Mouse (Mus musculus) CH12.LX (cell line): ENCODE measurements around the gene Pigf. TPM values are rescaled to one million over a fixed set of nuclear protein-coding genes. Genes with fewer than 3 reads are reported as not detected.

Experiments
- DNase-seq: peaks from one replicate; pipeline ENCODE4 v3.0.0-alpha.2; 2013; ENCODE audit errors: extremely low read depth
- H3K27ac ChIP-seq: 2 replicates; pipeline ENCODE4 v1.5.1; 2012; ENCODE audit warnings: low read depth, mild to moderate bottlenecking, control low read depth, moderate library complexity; ENCODE audit not compliant: insufficient read depth
- H3K27me3 ChIP-seq: replicated peaks from 2 replicates; pipeline ENCODE3; 2012; ENCODE audit warnings: inconsistent platforms
- H3K36me3 ChIP-seq, 2 experiments: replicated peaks in 1 of 2; 2 replicates each; pipeline versions ENCODE3 to v1.6.1; 2012; ENCODE audit warnings: inconsistent platforms in 1 of 2, low read length in 1 of 2, mild to moderate bottlenecking in 1 of 2, mixed read lengths in 1 of 2, moderate library complexity in 1 of 2; ENCODE audit not compliant: control insufficient read depth in 1 of 2, insufficient read depth in 1 of 2
- H3K4me1 ChIP-seq, 2 experiments: 2 replicates each; pipeline ENCODE4 v1.6.1; 2012; ENCODE audit warnings: inconsistent platforms in 1 of 2, moderate library complexity in 1 of 2; ENCODE audit not compliant: insufficient read depth in 2 of 2, control insufficient read depth in 1 of 2
- H3K4me2 ChIP-seq: 2 replicates; pipeline ENCODE4 v1.6.1; 2012; ENCODE audit warnings: low read depth, mild to moderate bottlenecking, control low read depth; ENCODE audit not compliant: poor library complexity, insufficient read depth, severe bottlenecking
- H3K4me3 ChIP-seq, 3 experiments: fragments of 150-350 bp in 1 of 3; sonication (generic) in 1 of 3; replicated peaks in 1 of 3; 2 replicates each; pipeline versions ENCODE3 to v1.5.1; 2011 to 2012; ENCODE audit warnings: low read depth in 2 of 3, low read length in 2 of 3, mild to moderate bottlenecking in 2 of 3, moderate library complexity in 2 of 3, control low read depth in 1 of 3, improper control_type of control experiment in 1 of 3, inconsistent platforms in 1 of 3, mixed read lengths in 1 of 3; ENCODE audit not compliant: poor library complexity in 1 of 3
- H3K79me2 ChIP-seq: replicated peaks from 2 replicates; pipeline ENCODE4 v1.6.1; 2012; ENCODE audit warnings: mild to moderate bottlenecking, moderate library complexity; ENCODE audit not compliant: control insufficient read depth, poor library complexity, insufficient read depth, severe bottlenecking; ENCODE audit errors: extremely low read depth
- H3K9ac ChIP-seq: 2 replicates; pipeline ENCODE4 v1.6.1; 2012; ENCODE audit warnings: low read depth, mild to moderate bottlenecking, control low read depth, moderate library complexity; ENCODE audit not compliant: insufficient read depth
- H3K9me3 ChIP-seq: replicated peaks from 2 replicates; pipeline ENCODE3; 2012; ENCODE audit warnings: low read length, inconsistent platforms, mixed read lengths
- BHLHE40 ChIP-seq: IDR thresholded peaks from 2 replicates; pipeline ENCODE4 v1.6.1; 2011; ENCODE audit warnings: mild to moderate bottlenecking, low read depth, low read length, improper control_type of control experiment
- CHD1 ChIP-seq: IDR thresholded peaks from 2 replicates; pipeline ENCODE4 v1.6.1; 2012; ENCODE audit warnings: low read depth, low read length, improper control_type of control experiment, inconsistent platforms
- CHD2 ChIP-seq: IDR thresholded peaks from 2 replicates; pipeline ENCODE4 v1.6.1; 2011; ENCODE audit warnings: low read length, improper control_type of control experiment
- CTCF ChIP-seq, 2 experiments: IDR thresholded peaks in 1 of 2; conservative IDR thresholded peaks in 1 of 2; 2 replicates each; pipeline ENCODE4 v1.5.1; 2011 to 2012; ENCODE audit warnings: low read depth in 2 of 2, low read length in 2 of 2, improper control_type of control experiment in 1 of 2, inconsistent platforms in 1 of 2, mild to moderate bottlenecking in 1 of 2, moderate library complexity in 1 of 2
- E2F4 ChIP-seq: IDR thresholded peaks from 2 replicates; pipeline ENCODE4 v1.6.1; 2011; ENCODE audit warnings: low read depth, low read length, improper control_type of control experiment; ENCODE audit not compliant: insufficient replicate concordance
- ELF1 ChIP-seq: IDR thresholded peaks from 2 replicates; pipeline ENCODE4 v1.6.1; 2014; ENCODE audit warnings: low read depth, mild to moderate bottlenecking, inconsistent platforms, low read length, improper control_type of control experiment
- EP300 ChIP-seq: IDR thresholded peaks from 2 replicates; pipeline ENCODE4 v1.6.1; 2011; ENCODE audit warnings: low read length, improper control_type of control experiment
- ETS1 ChIP-seq: conservative IDR thresholded peaks from 2 replicates; pipeline ENCODE4 v1.6.1; 2012; ENCODE audit warnings: low read depth, mild to moderate bottlenecking, inconsistent platforms, low read length, improper control_type of control experiment, moderate library complexity
- GABPA ChIP-seq: IDR thresholded peaks from 2 replicates; pipeline ENCODE4 v1.6.1; 2012; ENCODE audit warnings: low read depth, low read length, improper control_type of control experiment, inconsistent platforms; ENCODE audit not compliant: insufficient replicate concordance
- HCFC1 ChIP-seq: IDR thresholded peaks from 2 replicates; pipeline ENCODE4 v1.6.1; 2012; ENCODE audit warnings: low read depth, mild to moderate bottlenecking, inconsistent platforms, low read length, improper control_type of control experiment
- IRF4 ChIP-seq: IDR thresholded peaks from 2 replicates; pipeline ENCODE4 v1.6.1; 2014; ENCODE audit warnings: low read depth, mild to moderate bottlenecking, inconsistent platforms, low read length, improper control_type of control experiment
- JUN ChIP-seq: IDR thresholded peaks from 2 replicates; pipeline ENCODE4 v1.6.1; 2011; ENCODE audit warnings: low read depth, mild to moderate bottlenecking, low read length, improper control_type of control experiment, moderate library complexity; ENCODE audit not compliant: insufficient read depth
- JUND ChIP-seq: conservative IDR thresholded peaks from 2 replicates; pipeline ENCODE4 v1.6.1; 2011; ENCODE audit warnings: low read depth, low read length, improper control_type of control experiment
- MAZ ChIP-seq: IDR thresholded peaks from 2 replicates; pipeline ENCODE4 v1.6.1; 2012; ENCODE audit warnings: low read depth, mild to moderate bottlenecking, inconsistent platforms, low read length, improper control_type of control experiment, moderate library complexity
- MEF2A ChIP-seq: IDR thresholded peaks from 2 replicates; pipeline ENCODE4 v1.6.1; 2014; ENCODE audit warnings: low read depth, mild to moderate bottlenecking, inconsistent platforms, low read length, improper control_type of control experiment, borderline replicate concordance
- MXI1 ChIP-seq: IDR thresholded peaks from 2 replicates; pipeline ENCODE4 v1.6.1; 2011; ENCODE audit warnings: mild to moderate bottlenecking, low read depth, low read length, improper control_type of control experiment
- PAX5 ChIP-seq: IDR thresholded peaks from 2 replicates; pipeline ENCODE4 v1.6.1; 2012; ENCODE audit warnings: low read length, inconsistent platforms, mixed read lengths
- POLR2AphosphoS2 ChIP-seq: IDR thresholded peaks from 2 replicates; pipeline ENCODE4 v1.6.1; 2011; ENCODE audit warnings: low read depth, low read length, improper control_type of control experiment
- TCF12 ChIP-seq: IDR thresholded peaks from 2 replicates; pipeline ENCODE4 v1.6.1; 2014; ENCODE audit warnings: low read depth, mild to moderate bottlenecking, inconsistent platforms, low read length, improper control_type of control experiment
- UBTF ChIP-seq: IDR thresholded peaks from 2 replicates; pipeline ENCODE4 v1.6.1; 2012; ENCODE audit warnings: low read depth, mild to moderate bottlenecking, inconsistent platforms, low read length, improper control_type of control experiment, moderate library complexity
- USF1 ChIP-seq: IDR thresholded peaks from 2 replicates; pipeline ENCODE4 v1.6.1; 2014; ENCODE audit warnings: low read depth, mild to moderate bottlenecking, inconsistent platforms, low read length, improper control_type of control experiment
- ZKSCAN1 ChIP-seq: IDR thresholded peaks from 2 replicates; pipeline ENCODE4 v1.6.1; 2012; ENCODE audit warnings: low read depth, inconsistent platforms, low read length, improper control_type of control experiment, borderline replicate concordance
- ZMIZ1 ChIP-seq: IDR thresholded peaks from 2 replicates; pipeline ENCODE4 v1.6.1; 2012; ENCODE audit warnings: low read depth, mild to moderate bottlenecking, inconsistent platforms, low read length, improper control_type of control experiment
- ZNF384 ChIP-seq: IDR thresholded peaks from 2 replicates; pipeline ENCODE4 v1.6.1; 2012; ENCODE audit warnings: low read depth, low read length, improper control_type of control experiment, inconsistent platforms
- dilution Hi-C: fragments of 300-500 bp; cut with MboI; formaldehyde crosslinking; loops from 2 replicates; pipeline ENCODE4 v1.14.3; 2020; ENCODE audit warnings: low sequenced_read_pairs; ENCODE audit not compliant: extremely low pct_unique_long_range_greater_than_20kb, extremely low pct_ligation_motif_present
- in situ Hi-C: fragments of 300-500 bp; cut with MboI; formaldehyde crosslinking; loops from 3 replicates; pipeline ENCODE4 v1.14.3; 2019; ENCODE audit warnings: low sequenced_read_pairs, low pct_ligation_motif_present, low pct_unique_long_range_greater_than_20kb, mixed read lengths
- polyA plus RNA-seq: library from polyadenylated mRNA; unstranded; fragments of >175 nt; gene quantifications from 2 replicates; pipeline ENCODE4 v1.2.1, GENCODE M21; 2012; ENCODE audit warnings: low read depth; ENCODE audit not compliant: insufficient read length
- total RNA-seq, 2 experiments: library from RNA; depleted of rRNA; stranded (reverse); fragments of 300-350 nt in 1 of 2; fragments of >200 nt in 1 of 2; gene quantifications; 2 replicates each; pipeline ENCODE4 v1.2.3; 2012 to 2014

Gene Pigf
- total and polyA plus RNA-seq, 3 experiments, result 33.6 to 70.8 (median 37.6) TPM

DNA sequence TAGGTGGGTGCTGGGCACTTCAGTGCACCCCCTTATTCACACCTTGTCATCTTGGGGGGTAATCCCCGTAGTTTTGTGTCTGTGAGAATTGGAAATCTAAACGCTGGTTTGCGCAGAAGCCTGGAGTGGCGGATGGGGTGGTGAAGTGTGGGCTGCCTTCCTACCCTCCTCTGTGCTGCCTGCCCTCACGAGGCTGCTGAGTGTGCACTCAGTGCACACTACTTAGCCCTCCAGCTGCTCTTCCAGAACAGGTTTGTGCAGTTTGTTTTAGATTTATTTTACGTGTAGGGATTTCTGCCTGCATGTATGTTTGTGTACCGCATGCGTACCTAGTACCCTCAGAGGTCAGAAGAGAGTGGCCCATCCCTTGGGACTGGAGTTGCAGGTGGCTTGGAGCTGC, 33.9 kb downstream of the Pigf start:
- Histone ChIP-seq H3K4me1 (peaks cover 7 to 32% of the 10 kb centered on the region in 2 experiments), H3K27ac (no peak overlapping the region), H3K4me3 (no peak overlapping the region), H3K4me2 (no peak overlapping the region), H3K79me2 (peaks cover 3% of the 10 kb centered on the region), H3K36me3 (peaks cover 15 to 74% of the 10 kb centered on the region in 2 experiments), H3K9ac (no peak overlapping the region), H3K27me3 (no peaks in the 10 kb centered on the region), H3K9me3 (no peaks in the 10 kb centered on the region)
- dilution Hi-C loops, result no loop called here
- in situ Hi-C loops, result no loop called here
- no peak for DNase-seq
- TF ChIP-seq BHLHE40 (no peak), IRF4 (no peak), ZKSCAN1 (no peak), ELF1 (no peak), JUND (no peak), HCFC1 (no peak), E2F4 (no peak), TCF12 (no peak), MEF2A (no peak), MAZ (no peak)

DNA sequence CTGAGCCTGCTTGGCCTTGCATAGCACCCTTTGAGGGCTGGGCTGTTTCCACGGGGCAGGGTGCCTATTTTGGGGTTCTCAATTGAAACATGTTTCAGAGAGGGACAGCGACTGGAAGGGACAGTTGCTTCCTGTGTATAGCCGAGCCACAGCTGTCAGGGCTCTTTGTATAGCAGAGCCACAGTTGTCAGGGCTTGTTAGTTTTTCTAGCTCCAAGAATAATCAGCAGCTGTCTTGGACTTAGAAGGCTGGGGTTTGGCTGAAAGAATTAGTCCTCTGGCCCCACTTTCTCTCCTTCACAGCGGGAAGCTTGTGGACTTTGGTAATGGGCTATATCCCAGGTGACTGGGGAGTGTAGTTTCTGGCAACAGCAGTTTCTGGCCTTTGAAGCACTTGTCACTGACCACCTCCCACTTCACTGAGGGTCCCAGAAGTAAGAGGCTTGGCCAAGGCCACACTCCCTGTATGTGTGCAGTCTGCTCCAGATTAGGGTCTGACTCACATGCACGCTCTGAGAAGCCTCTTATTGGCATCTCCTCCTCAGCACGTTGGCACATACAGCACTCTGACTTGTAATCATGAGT, 36.5 kb downstream of the Pigf start:
- Histone ChIP-seq H3K9me3 (no peaks in the 10 kb centered on the region), H3K9ac (no peak overlapping the region), H3K27me3 (no peaks in the 10 kb centered on the region), H3K4me1 (peaks cover 7 to 32% of the 10 kb centered on the region in 2 experiments), H3K79me2 (peaks cover 3% of the 10 kb centered on the region), H3K36me3 (peaks cover 9 to 79% of the 10 kb centered on the region in 2 experiments), H3K4me3 (no peak overlapping the region), H3K4me2 (peak overlapping the region; percentile 26; the same call in 1 of the 2 replicates), H3K27ac (no peak overlapping the region)
- in situ Hi-C loops (no loop called here), dilution Hi-C loops (no loop called here)
- no peak for TF ChIP-seq GABPA
- no peak for TF ChIP-seq JUN
- no peak for TF ChIP-seq POLR2AphosphoS2
- TF ChIP-seq EP300, result no peak
- no peak for TF ChIP-seq ZNF384
- TF ChIP-seq PAX5, result no peak
- TF ChIP-seq UBTF, result no peak
- no peak for TF ChIP-seq CTCF (conservative IDR thresholded peaks at IDR 0.05 in 1 of 2, IDR thresholded peaks at IDR 0.05 in 1 of 2; ENCODE audit: low read depth in 2 of 2, low read length in 2 of 2)
- no peak for TF ChIP-seq ETS1
- TF ChIP-seq IRF4, result no peak
- TF ChIP-seq CHD1, result no peak
- no peak for TF ChIP-seq ZMIZ1
- no peak for TF ChIP-seq BHLHE40
- TF ChIP-seq USF1, result no peak
- no peak for TF ChIP-seq CHD2
- TF ChIP-seq MXI1, result no peak
- no peak for TF ChIP-seq MAZ
- DNase-seq, result no peak
